Mouse (Mus musculus) adrenal gland, adult (tissue): Measurements from ENCODE around the gene Prkd3.

Source experiments
- DNase-seq, 2 experiments: peaks; one replicate each; pipeline ENCODE4 v3.0.0; 2022 to 2023; ENCODE audit warnings: low spot score in 1 of 2; ENCODE audit not compliant: inconsistent age in 2 of 2

Prkd3 gene

GRCm38 (mm10) chr17:78937229-78937853 lies 83.3 kb downstream of the Prkd3 start:
- no peak for DNase-seq

DNA sequence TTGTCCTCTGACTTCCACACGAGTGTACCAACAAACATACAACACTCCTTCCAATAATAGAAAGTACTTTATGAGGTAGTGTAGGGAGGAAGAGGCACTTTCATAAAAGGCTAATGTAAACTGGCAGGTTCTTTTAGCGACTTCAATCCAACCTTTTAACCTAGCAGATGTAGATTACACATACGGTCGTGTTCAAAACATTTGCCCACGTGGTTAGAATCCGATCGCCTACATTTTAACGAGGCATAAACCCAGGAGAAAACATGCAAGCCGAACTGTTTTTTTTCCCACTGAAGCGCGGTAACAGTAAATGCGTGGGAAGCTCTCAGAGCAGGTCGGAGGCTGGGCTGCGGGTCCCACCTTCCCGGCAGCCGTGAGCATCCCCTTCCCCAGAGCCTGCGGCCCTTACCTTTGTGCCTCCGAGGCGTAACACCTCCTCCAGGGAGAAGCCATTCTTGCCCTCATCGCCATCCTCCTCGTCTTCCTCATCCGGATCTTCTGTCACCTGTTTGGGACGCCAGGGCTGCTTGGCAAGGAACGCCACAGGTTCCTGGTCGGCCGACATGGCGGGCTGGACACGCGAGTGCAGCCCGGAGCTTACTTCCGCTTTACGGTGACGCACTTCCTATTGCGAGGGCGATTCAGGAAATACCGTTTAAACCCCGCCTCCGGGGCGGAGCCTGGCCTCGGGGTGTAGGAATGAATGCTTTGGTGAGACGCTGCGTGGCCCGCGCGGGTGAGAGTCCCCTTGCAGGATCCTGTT lies 84.0 kb downstream of the Prkd3 start, which contains the start of the genes Cebpz and Ndufaf7:
Cebpz (minus strand) TSS at position 601 of the 763 bp plus-strand sequence.
Ndufaf7 (plus strand) TSS at position 671 of the 763 bp plus-strand sequence.
- peak; percentile 97 to 99 for DNase-seq

- no peak for DNase-seq
Measured at GRCm38 (mm10) chr17:78935857-78936256, 84.8 kb downstream of the Prkd3 start.

DNA sequence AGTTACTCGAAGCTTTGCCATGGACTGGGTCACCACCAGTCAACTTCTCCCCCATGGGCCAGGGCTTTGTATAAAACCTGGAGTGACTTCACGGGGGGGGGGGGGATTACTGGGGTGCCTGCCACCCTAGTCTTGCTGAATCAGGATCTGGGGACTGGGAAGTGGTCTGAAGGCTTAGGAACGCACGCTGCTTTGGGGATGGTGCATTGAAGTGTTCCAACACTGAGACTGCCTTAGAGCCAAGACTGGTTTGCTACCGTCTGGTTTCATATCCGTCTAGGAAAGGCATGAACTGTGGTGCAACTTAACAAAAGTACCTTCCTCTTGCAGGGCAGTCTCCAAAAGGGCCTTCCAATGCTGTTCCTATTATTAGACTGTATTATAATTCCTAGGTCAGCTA lies 102.9 kb downstream of the Prkd3 start:
- DNase-seq: no peak

DNA sequence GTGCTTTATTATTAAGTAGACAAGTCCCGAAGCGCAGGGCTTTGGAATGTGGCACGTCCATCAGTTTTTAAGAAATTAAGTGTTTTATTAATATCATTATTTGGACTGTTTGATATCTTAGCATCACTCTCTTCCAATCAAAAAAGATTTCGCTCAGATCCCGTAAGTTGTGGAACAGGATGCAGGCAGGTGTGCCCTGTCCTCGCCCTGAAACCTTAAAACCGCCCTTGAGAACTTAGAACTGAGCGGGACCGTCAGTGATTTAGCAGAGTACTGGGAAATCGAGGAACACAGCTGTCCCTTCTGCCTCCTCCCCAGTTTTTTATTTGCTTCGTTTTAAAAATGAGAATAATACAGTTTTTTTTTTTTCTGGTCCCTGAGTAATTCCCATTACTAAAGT lies 103.7 kb downstream of the Prkd3 start:
- no peak for DNase-seq

DNA sequence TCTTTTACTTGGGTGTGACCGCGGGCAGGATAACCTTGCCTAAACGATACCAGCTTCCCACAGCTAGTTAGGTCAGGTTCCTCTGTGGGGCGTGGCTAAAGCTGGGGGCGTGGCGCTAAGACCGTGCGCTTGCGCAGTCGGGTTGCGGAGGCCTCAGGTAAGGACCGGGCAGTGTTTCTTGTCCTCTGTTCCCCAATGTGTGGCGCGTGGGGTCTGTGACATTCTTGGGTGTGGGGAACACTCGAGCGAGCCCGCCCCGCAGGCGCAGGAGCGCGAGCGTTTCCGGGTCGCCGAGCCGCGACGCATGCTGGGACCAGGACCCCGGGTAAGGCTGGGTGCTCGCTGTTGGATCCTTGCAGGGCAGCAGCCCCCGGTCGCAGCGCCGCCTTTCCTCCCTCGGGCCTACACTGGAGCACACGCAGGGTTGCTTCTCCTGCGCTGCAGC lies 104.2 kb downstream of the Prkd3 start, which contains the start of gene Cebpzos:
Cebpzos (plus strand) TSS at position 132 of the 445 bp plus-strand sequence.
- DNase-seq: peak; percentile 89 to 95

DNA sequence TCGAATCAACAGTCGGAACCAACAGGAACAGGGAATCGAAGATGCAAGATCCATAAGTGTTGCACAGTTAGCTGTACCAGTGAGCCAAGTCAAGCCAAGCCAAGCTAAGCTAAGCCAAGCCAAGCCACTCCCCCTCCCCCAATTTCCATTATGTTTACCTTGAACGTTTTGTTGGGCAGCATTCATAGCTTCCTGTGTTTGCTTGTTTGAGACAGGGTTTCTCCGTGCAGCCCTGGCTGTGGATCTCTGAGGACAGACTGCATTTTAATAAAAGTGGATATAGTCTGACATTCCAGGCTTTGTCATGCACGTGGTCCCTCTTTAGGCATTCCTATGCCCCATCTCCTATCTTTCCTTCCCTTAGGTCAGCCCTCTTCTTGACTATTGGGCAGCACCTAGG lies 104.8 kb downstream of the Prkd3 start:
- DNase-seq: no peak

- no peak for DNase-seq
Measured at GRCm38 (mm10) chr17:78913921-78914320, 106.7 kb downstream of the Prkd3 start.

DNA sequence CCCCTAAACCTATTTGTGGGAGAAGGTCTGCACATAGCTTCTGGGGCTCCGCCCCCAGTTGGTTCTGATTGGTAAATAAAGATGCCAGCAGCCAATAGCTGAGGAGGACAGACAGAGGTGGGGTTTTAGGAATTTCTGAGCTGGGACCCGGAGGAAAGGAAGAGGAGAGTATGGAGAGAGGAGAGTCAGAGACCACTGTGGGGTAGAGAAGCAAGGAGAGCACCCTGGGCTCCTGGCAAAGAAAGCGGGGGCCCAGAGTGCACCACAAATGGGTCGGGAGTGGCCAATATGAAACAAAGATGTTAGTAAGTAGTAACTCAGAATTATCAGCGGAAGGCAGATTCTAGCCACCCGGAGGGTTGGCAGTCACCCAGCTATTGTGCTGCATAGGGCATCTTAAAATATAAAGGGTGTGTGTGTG lies 107.7 kb downstream of the Prkd3 start:
- no peak for DNase-seq

- DNase-seq: no peak
Measured at GRCm38 (mm10) chr17:78909374-78909773, 111.2 kb downstream of the Prkd3 start.

GRCm38 (mm10) chr17:78906892-78907291 lies 113.7 kb downstream of the Prkd3 start, which contains the start of gene Sult6b1:
Gene Sult6b1 (minus strand): TSS chr17:78906992.
- no peak for DNase-seq

GRCm38 (mm10) chr17:78903158-78903557 lies 117.5 kb downstream of the Prkd3 start:
- no peak for DNase-seq
